Mouse (Mus musculus) stomach, postnatal 0 days (tissue): ENCODE data around the gene Etv2. TPM values are rescaled to one million over a fixed set of nuclear protein-coding genes. Genes with fewer than 3 reads are reported as not detected.

Experiments used
- ATAC-seq: fragments of 200-750 bp; cut with Nextera tagmentation; 2 replicates; pipeline ENCODE4 v1.8.0; 2017; ENCODE audit not compliant: low FRiP score, low TSS enrichment
- DNase-seq: peaks from one replicate; pipeline ENCODE4 v3.0.0-alpha.2; 2016; ENCODE audit warnings: low spot score
- H3K27ac ChIP-seq: fragments of 300-500 bp; sonication (generic); replicated peaks from 2 replicates; pipeline ENCODE4 v1.5.1; 2014; ENCODE audit warnings: mild to moderate bottlenecking, control low read depth
- H3K27me3 ChIP-seq: fragments of 300-500 bp; sonication (generic); 2 replicates; pipeline ENCODE4 v1.6.1; 2014; ENCODE audit warnings: low read length; ENCODE audit not compliant: control insufficient read depth, insufficient read depth
- H3K36me3 ChIP-seq: fragments of 300-500 bp; sonication (generic); 2 replicates; pipeline ENCODE4 v1.6.1; 2014; ENCODE audit warnings: low read length, mixed read lengths; ENCODE audit not compliant: control insufficient read depth, insufficient read depth
- H3K4me1 ChIP-seq: fragments of 300-500 bp; sonication (generic); replicated peaks from 2 replicates; pipeline ENCODE4 v1.6.1; 2014; ENCODE audit warnings: antibody characterized with exemption; ENCODE audit not compliant: control insufficient read depth, insufficient read depth
- H3K4me2 ChIP-seq: fragments of 300-500 bp; sonication (generic); replicated peaks from 2 replicates; pipeline ENCODE4 v1.6.1; 2014; ENCODE audit warnings: low read depth, mild to moderate bottlenecking, control low read depth, moderate library complexity
- H3K4me3 ChIP-seq: fragments of 300-500 bp; sonication (generic); 2 replicates; pipeline ENCODE4 v1.5.1; 2014; ENCODE audit warnings: low read depth, low read length, control low read depth
- H3K9ac ChIP-seq: fragments of 300-500 bp; sonication (generic); 2 replicates; pipeline ENCODE4 v1.6.1; 2014; ENCODE audit warnings: mild to moderate bottlenecking, low read length, control low read depth, mixed read lengths
- H3K9me3 ChIP-seq: fragments of 300-500 bp; sonication (generic); 2 replicates; pipeline ENCODE4 v1.6.1; 2016; ENCODE audit warnings: low read length; ENCODE audit not compliant: control insufficient read depth
- CTCF ChIP-seq: IDR thresholded peaks from 2 replicates; pipeline ENCODE4 v1.5.1; 2016; ENCODE audit warnings: antibody characterized with exemption, low read depth, mild to moderate bottlenecking, moderate library complexity
- EP300 ChIP-seq: optimal IDR thresholded peaks from 2 replicates; pipeline ENCODE3; 2016; ENCODE audit warnings: antibody characterized with exemption
- WGBS: fragments of 180-500 bp; shearing (Covaris S2); extraction: QIAGEN DNeasy Blood & Tissue Kit; methylation state at CpG from one replicate; pipeline ENCODE4 v1.1.7; 2014; 5-methylcytosine and 5-hydroxymethylcytosine counted together
- polyA plus RNA-seq: library from polyadenylated mRNA; unstranded; fragments of >200 nt; fragmentation: Nextera tagmentation; extraction: Ambion mirVana; gene quantifications from 2 replicates; pipeline ENCODE4 v1.2.1, GENCODE M21; 2015

The Etv2 gene
- polyA plus RNA-seq, 1 experiment from 2014 or later, result not detected

DNA sequence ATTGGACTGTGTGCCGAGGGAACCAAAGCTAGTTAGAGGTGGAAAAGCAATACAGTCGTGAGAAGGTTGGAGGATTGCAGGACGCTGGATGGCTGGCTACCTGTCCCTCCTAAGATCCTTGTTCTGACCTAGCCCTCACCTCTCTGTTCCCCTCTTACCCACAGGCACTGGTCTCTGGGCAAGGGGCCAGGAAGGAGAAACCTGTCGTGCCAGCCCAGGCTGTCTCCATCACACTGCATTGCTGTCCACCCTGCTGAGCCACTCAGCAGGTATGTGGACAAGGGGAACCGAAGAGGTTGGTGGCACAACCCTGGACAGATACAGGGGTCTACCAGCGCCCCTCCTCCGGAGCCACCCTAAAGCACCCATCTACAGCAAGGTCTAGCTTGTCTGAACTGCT, 35.0 kb downstream of the Etv2 start:
- WGBS, result 61% methylated on average over 7 of the region's 7 CpGs
- no peaks in the 10 kb centered on the region for H3K27me3 ChIP-seq
- TF ChIP-seq CTCF (no peak), EP300 (no peak)
- H3K4me2 ChIP-seq, result no peak overlapping the region
- H3K36me3 ChIP-seq, result no peaks in the 10 kb centered on the region
- DNase-seq (peak; percentile 78), ATAC-seq (peak; percentile 39)
- no peak overlapping the region for H3K4me3 ChIP-seq
- no peaks in the 10 kb centered on the region for H3K4me1 ChIP-seq
- no peak overlapping the region for H3K9ac ChIP-seq
- peak overlapping the region; percentile 86 for H3K27ac ChIP-seq
- H3K9me3 ChIP-seq, result no peaks in the 10 kb centered on the region

DNA sequence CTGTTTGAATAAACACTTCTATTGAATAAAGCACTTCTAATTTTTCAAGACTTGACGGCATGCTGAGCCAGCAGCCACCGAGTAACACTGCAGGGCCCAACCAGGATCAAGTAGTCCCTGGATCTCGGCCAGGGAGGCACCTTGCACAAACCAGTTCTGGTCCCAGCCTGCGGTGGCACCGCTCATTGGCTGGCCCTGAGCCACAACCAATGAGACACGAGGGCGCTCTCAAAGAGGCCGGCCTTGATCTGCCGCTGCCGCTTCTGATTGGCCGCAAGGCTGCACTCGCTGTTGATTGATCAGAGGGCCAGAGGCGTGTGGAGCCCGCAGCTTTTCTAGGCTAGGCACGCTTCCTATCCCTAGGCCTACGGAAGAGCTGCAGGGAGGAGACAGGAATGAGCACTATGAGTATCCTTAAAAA, 35.7 kb downstream of the Etv2 start:
- Histone ChIP-seq H3K27ac (peak overlapping the region; percentile 86), H3K4me1 (no peaks in the 10 kb centered on the region), H3K36me3 (no peaks in the 10 kb centered on the region), H3K27me3 (no peaks in the 10 kb centered on the region), H3K9me3 (no peaks in the 10 kb centered on the region), H3K4me2 (0 out of 2 replicates have a peak overlapping the region, but pooled peaks have one; percentile 8), H3K9ac (no peak overlapping the region), H3K4me3 (no peak overlapping the region)
- 2% methylated on average over 16 of the region's 16 CpGs for WGBS
- ATAC-seq, result peak; percentile 93
- TF ChIP-seq CTCF, result no peak
- no peak for TF ChIP-seq EP300
- peak; percentile 99 for DNase-seq

- ATAC-seq, result no peak
- 93% methylated on average over 12 of the region's 12 CpGs for WGBS
Observed at GRCm38 (mm10) chr7:30598786-30599185, 36.9 kb downstream of the Etv2 start, which contains the start of gene Zbtb32. Zbtb32 (minus strand) TSS chr7:30598909.

DNA sequence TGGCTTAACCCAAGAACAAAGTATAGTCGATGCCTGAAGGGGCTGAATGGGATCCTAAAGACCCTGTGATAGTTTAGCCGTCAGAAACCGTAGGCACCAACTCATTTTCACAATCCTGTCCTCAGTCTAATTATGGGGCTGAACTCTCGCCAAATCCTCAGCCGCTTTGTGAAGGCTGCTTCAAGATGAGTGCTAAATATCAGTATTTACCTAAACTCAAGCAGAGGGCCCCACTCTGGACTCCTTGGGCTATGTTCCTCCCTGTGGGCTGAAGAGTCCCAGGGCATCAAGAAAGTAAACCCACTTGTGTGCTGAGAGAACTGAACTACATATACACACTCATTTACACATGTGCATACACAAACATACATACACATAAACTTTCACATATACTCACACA, 38.8 kb downstream of the Etv2 start:
- no peaks in the 10 kb centered on the region for H3K27me3 ChIP-seq
- TF ChIP-seq EP300, result no peak
- DNase-seq (no peak), ATAC-seq (no peak)
- no peaks in the 10 kb centered on the region for H3K4me1 ChIP-seq
- H3K4me3 ChIP-seq, result no peak overlapping the region
- WGBS, result 75% methylated on average over 5 of the region's 5 CpGs
- H3K4me2 ChIP-seq, result no peak overlapping the region
- H3K9ac ChIP-seq, result no peak overlapping the region
- no peaks in the 10 kb centered on the region for H3K36me3 ChIP-seq
- no peak overlapping the region for H3K27ac ChIP-seq
- no peaks in the 10 kb centered on the region for H3K9me3 ChIP-seq

More at GRCm38 (mm10) chr7:30598786-30599185, 36.9 kb downstream of the Etv2 start, which contains the start of gene Zbtb32:
- Histone ChIP-seq H3K36me3 (no peaks in the 10 kb centered on the region), H3K9ac (no peak within 1 kb of the TSS), H3K4me3 (no peak within 1 kb of the TSS), H3K27me3 (no peaks in the 10 kb centered on the region), H3K27ac (peak within 1 kb of the TSS; percentile 78), H3K4me2 (no peak within 1 kb of the TSS), H3K4me1 (no peaks in the 10 kb centered on the region), H3K9me3 (no peaks in the 10 kb centered on the region)
- DNase-seq, result no peak
- no peak for TF ChIP-seq CTCF
- no peak for TF ChIP-seq EP300

DNA sequence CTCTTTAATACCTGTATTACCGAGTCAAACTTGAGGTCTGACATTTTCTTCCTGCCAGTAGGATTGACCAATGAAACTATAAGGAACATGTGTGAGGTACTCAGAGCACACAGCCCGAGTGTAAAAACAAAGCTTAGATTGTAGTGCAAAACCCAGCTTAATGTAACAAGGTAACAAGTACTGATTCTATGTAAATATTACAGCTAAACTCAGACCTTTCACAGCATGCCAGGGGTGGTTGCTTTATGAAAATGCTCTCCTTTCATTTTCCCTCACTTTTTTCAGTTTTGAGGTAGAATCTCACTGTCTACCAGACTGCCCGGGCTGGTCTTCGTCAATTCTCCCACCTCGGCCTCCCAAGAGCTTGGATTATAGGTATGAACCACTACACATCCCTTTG, 39.6 kb downstream of the Etv2 start:
- Histone ChIP-seq H3K27ac (no peak overlapping the region), H3K9me3 (no peaks in the 10 kb centered on the region), H3K4me2 (no peak overlapping the region), H3K27me3 (no peaks in the 10 kb centered on the region), H3K4me1 (no peaks in the 10 kb centered on the region), H3K36me3 (no peaks in the 10 kb centered on the region), H3K9ac (no peak overlapping the region), H3K4me3 (no peak overlapping the region)
- TF ChIP-seq CTCF (no peak), EP300 (no peak)
- DNase-seq (no peak), ATAC-seq (no peak)
- 68% methylated on average over 5 of the region's 5 CpGs for WGBS

DNA sequence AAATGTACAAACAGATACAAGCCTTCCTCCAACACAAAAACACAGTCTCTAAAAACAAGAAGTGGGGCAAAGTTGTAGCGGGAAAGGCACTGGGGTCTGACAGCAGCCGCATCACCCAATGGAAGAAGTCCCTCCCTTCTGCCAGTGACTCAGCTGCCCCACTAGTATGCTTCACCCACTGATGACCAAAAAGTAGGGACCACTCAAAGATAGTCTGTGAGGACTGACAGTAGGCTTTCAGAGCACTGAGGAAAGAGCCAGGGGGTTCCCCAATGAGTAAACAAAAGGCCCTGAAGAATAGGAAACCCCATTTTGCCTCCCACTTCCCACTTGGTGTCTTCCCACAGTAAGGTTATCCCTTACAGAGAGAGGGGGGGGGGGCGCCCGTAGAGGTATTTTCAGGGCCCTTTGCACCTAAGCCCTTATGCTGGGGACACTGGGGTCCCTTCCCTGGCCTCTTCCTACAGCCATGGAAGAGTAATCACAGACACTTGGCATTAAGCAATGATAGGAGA, 41.1 kb downstream of the Etv2 start:
- Histone ChIP-seq H3K9ac (no peak overlapping the region), H3K27ac (no peak overlapping the region), H3K4me1 (no peaks in the 10 kb centered on the region; the same call in 1 of the 2 replicates), H3K9me3 (no peaks in the 10 kb centered on the region), H3K4me3 (no peak overlapping the region), H3K4me2 (no peak overlapping the region), H3K27me3 (no peaks in the 10 kb centered on the region), H3K36me3 (no peaks in the 10 kb centered on the region)
- no peak for DNase-seq
- no peak for TF ChIP-seq EP300
- no peak for TF ChIP-seq CTCF
- 65% methylated on average over 4 of the region's 4 CpGs for WGBS
- no peak for ATAC-seq
